Mouse (Mus musculus) embryonic facial prominence, embryonic 14.5 days (tissue): ENCODE measurements around the gene Tbc1d21. TPM values are rescaled to one million over a fixed set of nuclear protein-coding genes. Genes with fewer than 3 reads are reported as not detected.

Experiments
- ATAC-seq: fragments of 200-750 bp; cut with Nextera tagmentation; 2 replicates; pipeline ENCODE4 v1.8.0; 2017; ENCODE audit warnings: low read depth, moderate number of reproducible peaks, moderate TSS enrichment
- DNase-seq: peaks from one replicate; pipeline ENCODE4 v3.0.0-alpha.2; 2015; ENCODE audit warnings: low spot score
- H3K27ac ChIP-seq: fragments of 300-500 bp; sonication (generic); replicated peaks from 2 replicates; pipeline ENCODE4 v1.5.1; 2014; ENCODE audit warnings: low read depth, mild to moderate bottlenecking, low read length, moderate library complexity
- H3K27me3 ChIP-seq: fragments of 300-500 bp; sonication (generic); replicated peaks from 2 replicates; pipeline ENCODE4 v1.6.1; 2014; ENCODE audit warnings: low read length; ENCODE audit not compliant: control insufficient read depth, insufficient read depth
- H3K36me3 ChIP-seq: fragments of 300-500 bp; sonication (generic); 2 replicates; pipeline ENCODE4 v1.6.1; 2014; ENCODE audit warnings: low read length, mixed read lengths; ENCODE audit not compliant: control insufficient read depth, insufficient read depth
- H3K4me1 ChIP-seq: fragments of 300-500 bp; sonication (generic); 2 replicates; pipeline ENCODE4 v1.6.1; 2014; ENCODE audit warnings: antibody characterized with exemption, low read length; ENCODE audit not compliant: control insufficient read depth, insufficient read depth
- H3K4me2 ChIP-seq: fragments of 300-500 bp; sonication (generic); 2 replicates; pipeline ENCODE4 v1.6.1; 2014; ENCODE audit warnings: low read depth, mild to moderate bottlenecking, low read length, moderate library complexity, mixed read lengths
- H3K4me3 ChIP-seq: fragments of 300-500 bp; sonication (generic); 2 replicates; pipeline ENCODE4 v1.5.1; 2014; ENCODE audit warnings: low read depth, mild to moderate bottlenecking, low read length
- H3K9ac ChIP-seq: fragments of 300-500 bp; sonication (generic); 2 replicates; pipeline ENCODE4 v1.6.1; 2014; ENCODE audit warnings: low read depth, mild to moderate bottlenecking, low read length, moderate library complexity, mixed read lengths
- H3K9me3 ChIP-seq: fragments of 300-500 bp; sonication (generic); 2 replicates; pipeline ENCODE4 v1.6.1; 2016; ENCODE audit warnings: low read length; ENCODE audit not compliant: control insufficient read depth
- WGBS: fragments of 180-500 bp; shearing (Covaris S2); extraction: QIAGEN DNeasy Blood & Tissue Kit; methylation state at CpG from one replicate; pipeline ENCODE4 v1.1.7; 2014; 5-methylcytosine and 5-hydroxymethylcytosine counted together
- polyA plus RNA-seq: library from polyadenylated mRNA; unstranded; fragments of >200 nt; fragmentation: Nextera tagmentation; extraction: Ambion mirVana; gene quantifications from 2 replicates; pipeline ENCODE4 v1.2.1, GENCODE M21; 2014

The Tbc1d21 gene
- polyA plus RNA-seq, 1 experiment from 2014 or later, result 0.13 TPM

- Histone ChIP-seq H3K9me3 (no peaks in the 10 kb centered on the region), H3K27ac (peak within 1 kb of the TSS; percentile 88), H3K9ac (peak within 1 kb of the TSS; percentile 74), H3K36me3 (no peaks in the 10 kb centered on the region), H3K4me2 (peak within 1 kb of the TSS; percentile 84), H3K4me1 (peaks cover 62% of the 10 kb centered on the region), H3K27me3 (no peaks in the 10 kb centered on the region; the same call in 1 of the 2 replicates), H3K4me3 (peak within 1 kb of the TSS; percentile 61)
- ATAC-seq, result peak; percentile 73
- WGBS, result 3% methylated on average over 14 of the region's 21 CpGs
- peak; percentile 94 for DNase-seq
Observed at GRCm38 (mm10) chr9:58312944-58313359, 57.3 kb downstream of the Tbc1d21 start, which contains the start of gene Loxl1. Gene Loxl1 (minus strand): TSS chr9:58313186.

GRCm38 (mm10) chr9:58312196-58312943 lies 57.9 kb downstream of the Tbc1d21 start:
- Histone ChIP-seq H3K4me1 (peaks cover 67% of the 10 kb centered on the region), H3K36me3 (no peaks in the 10 kb centered on the region), H3K4me3 (peak overlapping the region; percentile 61), H3K9ac (peak overlapping the region; percentile 74), H3K27ac (peak overlapping the region; percentile 88), H3K9me3 (no peaks in the 10 kb centered on the region), H3K27me3 (no peaks in the 10 kb centered on the region; the same call in 1 of the 2 replicates), H3K4me2 (peak overlapping the region; percentile 84)
- DNase-seq (no peak), ATAC-seq (peak; percentile 26; the same call in 1 of the 2 replicates)
- 2% methylated on average over 36 of the region's 72 CpGs for WGBS

DNA sequence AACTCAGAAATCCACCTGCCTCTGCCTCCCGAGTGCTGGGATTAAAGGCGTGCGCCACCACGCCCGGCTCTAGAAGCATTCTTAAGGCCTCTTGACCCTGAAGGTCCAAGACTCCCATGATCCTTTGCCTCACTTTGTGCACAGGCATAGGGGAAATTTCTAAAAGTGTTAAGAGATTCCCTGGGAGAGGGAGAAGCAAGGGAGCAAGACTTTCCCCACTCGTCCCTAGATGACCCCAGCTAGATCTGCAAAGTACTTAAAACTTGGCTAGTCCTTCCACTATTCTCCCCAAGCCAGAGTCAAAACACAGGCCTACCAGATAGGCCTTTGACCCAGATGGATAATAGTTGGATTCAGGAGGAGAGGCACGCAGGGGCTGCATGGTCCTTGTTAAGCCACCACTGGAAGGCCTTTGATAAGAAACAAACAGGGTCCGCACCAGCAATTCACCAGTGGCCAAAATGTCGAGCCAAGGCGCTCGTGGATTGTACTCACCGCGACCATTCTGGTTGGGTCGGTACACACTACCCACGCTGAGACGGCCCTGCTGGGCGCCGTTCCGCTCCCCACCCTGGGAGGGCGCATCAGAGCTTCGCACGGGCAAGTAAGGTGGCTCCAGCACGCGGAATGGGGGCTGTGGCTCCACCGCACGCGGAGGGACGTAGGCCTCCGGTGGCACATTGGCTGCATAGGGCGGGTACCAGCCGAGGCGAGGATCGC lies 58.9 kb downstream of the Tbc1d21 start:
- Histone ChIP-seq H3K27me3 (no peaks in the 10 kb centered on the region; the same call in 1 of the 2 replicates), H3K4me1 (peaks cover 66% of the 10 kb centered on the region), H3K4me3 (peak overlapping the region; percentile 61), H3K4me2 (peak overlapping the region; percentile 84), H3K9me3 (no peaks in the 10 kb centered on the region), H3K27ac (no peak overlapping the region), H3K9ac (peak overlapping the region; percentile 74), H3K36me3 (no peaks in the 10 kb centered on the region)
- DNase-seq (no peak), ATAC-seq (no peak)
- WGBS, result 60% methylated on average over 23 of the region's 33 CpGs

DNA sequence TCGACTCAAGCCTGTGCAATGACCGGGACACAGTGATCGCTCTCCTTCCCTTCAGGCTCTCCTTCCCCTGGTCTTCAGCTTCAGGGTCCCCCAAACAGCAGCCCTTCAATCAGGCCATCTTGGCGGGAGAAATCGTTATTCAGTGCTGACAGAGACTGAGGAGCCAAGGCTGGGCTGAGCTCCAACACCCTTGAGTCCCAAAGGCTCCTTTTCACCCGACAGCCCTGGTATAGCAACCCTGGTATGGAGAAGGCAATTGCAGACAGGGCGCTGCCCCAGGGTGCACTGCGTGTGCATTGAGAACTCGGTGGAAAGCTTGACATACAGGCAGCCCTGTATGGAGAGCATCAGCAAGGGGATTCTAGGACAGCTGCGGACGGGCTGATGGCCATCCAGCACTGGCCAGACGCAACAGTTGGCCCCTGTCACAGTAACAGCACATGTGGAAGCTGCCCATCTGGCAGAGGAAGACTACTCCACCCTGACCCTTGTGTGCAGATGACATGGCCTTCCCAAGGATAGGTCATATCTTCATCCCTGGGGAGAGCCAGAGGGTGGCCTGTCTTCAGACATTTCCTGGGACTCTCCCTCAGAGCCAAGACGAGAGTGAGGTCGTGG lies 60.1 kb downstream of the Tbc1d21 start:
- Histone ChIP-seq H3K4me1 (peaks cover 66% of the 10 kb centered on the region), H3K27me3 (no peaks in the 10 kb centered on the region; the same call in 1 of the 2 replicates), H3K4me2 (peak overlapping the region; percentile 84), H3K27ac (no peak overlapping the region), H3K4me3 (peak overlapping the region; percentile 17), H3K36me3 (no peaks in the 10 kb centered on the region), H3K9ac (no peak overlapping the region), H3K9me3 (no peaks in the 10 kb centered on the region)
- DNase-seq, result no peak
- WGBS, result 67% methylated on average over 14 of the region's 14 CpGs
- ATAC-seq, result no peak

Other genes with a start within 250 kb of the Tbc1d21 start
- 118 and 137 TPM in 2 replicates for gene Islr, start 166.1 kb downstream of the Tbc1d21 start, polyA plus RNA-seq
- gene Islr2, start 166.1 kb downstream of the Tbc1d21 start, polyA plus RNA-seq, result 2.5 and 3.1 TPM in 2 replicates
- gene Pml, start 120.7 kb downstream of the Tbc1d21 start, polyA plus RNA-seq, result 14.6 and 15.3 TPM in 2 replicates
- gene Stoml1, start 117.3 kb downstream of the Tbc1d21 start, polyA plus RNA-seq, result 25.0 and 34.1 TPM in 2 replicates
- 68.7 and 74.1 TPM in 2 replicates for gene Loxl1, start 57.3 kb downstream of the Tbc1d21 start, polyA plus RNA-seq
- gene Insyn1, start 118.1 kb upstream of the Tbc1d21 start, polyA plus RNA-seq, result 4.9 and 5.0 TPM in 2 replicates
- gene Cd276, start 185.0 kb upstream of the Tbc1d21 start, polyA plus RNA-seq, result 56.1 and 61.1 TPM in 2 replicates
- 151 and 173 TPM in 2 replicates for gene Nptn, start 211.8 kb upstream of the Tbc1d21 start, polyA plus RNA-seq